Mouse (Mus musculus): ENCODE measurements around the gene Wdr26.

DNA sequence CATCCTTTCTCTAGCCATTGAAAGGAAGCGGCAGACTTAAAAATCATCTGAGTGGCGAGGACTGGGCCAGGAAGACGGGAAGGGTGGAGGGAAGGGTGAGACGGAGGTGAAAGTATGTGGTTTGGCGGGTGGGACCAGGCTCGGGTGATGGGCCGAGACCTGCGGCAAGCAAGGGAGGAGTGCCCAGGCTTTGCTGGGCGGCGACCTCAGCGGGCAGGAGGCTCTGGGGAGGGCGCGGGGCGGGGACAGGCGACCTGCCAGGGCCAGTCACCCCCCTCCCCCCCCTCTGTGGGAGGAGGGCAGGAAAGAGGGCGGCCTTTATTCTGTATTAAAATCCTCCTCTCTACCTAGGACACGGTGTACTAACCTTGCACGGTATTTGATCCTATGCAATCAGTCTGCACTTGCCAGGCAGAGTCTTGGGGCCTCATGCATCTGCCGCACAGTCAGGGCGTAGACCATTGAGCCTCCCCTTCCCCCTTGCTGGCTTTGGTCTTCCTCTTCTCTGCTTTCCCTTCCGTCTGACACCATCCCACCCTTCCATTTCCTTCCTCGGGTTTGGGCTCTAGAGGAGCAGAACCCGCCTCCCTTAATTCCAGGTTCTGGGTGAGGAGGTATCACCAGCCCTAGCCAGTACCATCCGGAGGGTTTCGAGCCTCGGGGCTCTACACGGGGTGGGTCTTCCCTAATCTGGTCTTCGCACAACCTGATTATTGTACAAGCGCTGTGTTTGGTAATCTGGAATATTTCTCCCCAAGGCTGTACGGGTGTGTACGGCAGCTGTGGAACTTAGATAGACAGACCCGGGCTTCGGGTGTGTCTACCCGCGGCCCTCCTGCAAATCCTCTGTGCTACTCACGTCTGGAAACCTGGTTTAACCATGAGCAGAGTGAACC, 45.1 kb upstream of the Wdr26 start:
- TF ChIP-seq POLR2A (IDR thresholded peaks at IDR 0.05; ENCODE audit: insufficient read depth, low read length) (no peak), CTCF (IDR thresholded peaks at IDR 0.05; ENCODE audit: low read depth, low read length) (no peak), EP300 (IDR thresholded peaks at IDR 0.05; ENCODE audit: insufficient read depth, low read depth, low read length) (no peak)
